Mouse (Mus musculus) lung, adult 2 months (tissue): ENCODE measurements at regions not wholly inside any gene's neighbourhood (a gene's known extent, or its start where the extent isn't known, plus 50 kb on each side); places are given as distances from the start of the nearest gene placed in this dataset.

ENCODE experiments used
- CTCF ChIP-seq: fragments of 200-500 bp; IDR thresholded peaks from 2 replicates; pipeline ENCODE4 v1.5.1; 2011; ENCODE audit warnings: mild to moderate bottlenecking, low read length, control low read depth; ENCODE audit not compliant: insufficient read depth
- POLR2A ChIP-seq: fragments of 200-500 bp; IDR thresholded peaks from 2 replicates; pipeline ENCODE4 v1.6.1; 2011; ENCODE audit warnings: low read depth, mild to moderate bottlenecking, control low read depth, low read length, borderline replicate concordance; ENCODE audit errors: extremely low read depth

DNA sequence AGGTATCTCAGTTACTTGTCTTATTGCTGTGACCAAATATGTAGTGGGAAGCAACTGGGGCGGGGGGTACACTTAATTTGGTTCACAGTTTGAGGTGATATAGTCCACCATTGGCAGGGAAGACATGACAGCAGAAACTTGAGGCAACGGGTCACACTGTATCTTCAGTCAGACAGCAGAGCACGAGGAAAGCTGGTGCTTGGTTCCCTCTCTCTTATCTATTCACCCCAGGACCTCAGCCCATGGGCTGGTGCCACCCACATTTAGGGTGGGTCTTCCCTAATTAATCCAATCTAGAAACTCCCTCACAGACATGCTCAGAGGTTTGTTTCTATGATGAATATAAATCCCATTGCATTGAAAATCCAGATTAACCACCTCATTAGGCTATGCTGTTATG lies 56.5 kb downstream of the Otud1 start:
- TF ChIP-seq CTCF, result no peak
- TF ChIP-seq POLR2A, result no peak
